Mouse (Mus musculus) kidney, adult 2 months (tissue): ENCODE results near the gene Hist1h2bf.
"Not testable (repeated sequence)": the region's sequence is repeated elsewhere in the genome, so short reads cannot be mapped to it uniquely, and the experiment has no call there.

Experiments used
- CTCF ChIP-seq: fragments of 200-500 bp; conservative IDR thresholded peaks from 2 replicates; pipeline ENCODE4 v1.5.1; 2011; ENCODE audit warnings: low read depth, mild to moderate bottlenecking, control low read depth, low read length, moderate library complexity, mixed read lengths; ENCODE audit not compliant: insufficient read depth, insufficient read length
- POLR2A ChIP-seq: fragments of 200-500 bp; IDR thresholded peaks from one replicate; pipeline ENCODE4 v1.6.1; 2011; ENCODE audit warnings: low read depth, low read length, control low read depth

GRCm38 (mm10) chr13:23535137-23536075 lies 38.6 kb downstream of the Hist1h2bf start, which contains the start of gene Hist1h3g:
- not testable (repeated sequence) for TF ChIP-seq POLR2A, CTCF
